Mouse (Mus musculus): ENCODE measurements around the gene Slc30a3.
A peak's percentile ranks its signal among the peaks of the same experiment; 100 is the strongest.

Gene Slc30a3

GRCm38 (mm10) chr5:31108000-31108490 is at the start of gene Slc30a3:
TSS of gene Slc30a3 (minus strand) at chr5:31108237.
- no peak for DNase-seq (ENCODE audit: low read depth, low spot score)

- peak; percentile 82 for DNase-seq (ENCODE audit: low read depth, low spot score)
These were observed 46.1 kb upstream of the Slc30a3 start, which contains the start of gene Mpv17 for GRCm38 (mm10) chr5:31154152-31154553. TSS of gene Mpv17 (minus strand) at chr5:31154251.

GRCm38 (mm10) chr5:31153516-31154151 is 45.6 kb upstream of the Slc30a3 start:
- no peak for DNase-seq (ENCODE audit: low read depth, low spot score)

GRCm38 (mm10) chr5:31151746-31152145 is 43.7 kb upstream of the Slc30a3 start:
- DNase-seq (ENCODE audit: low read depth, low spot score): peak; percentile 9

- no peak for DNase-seq (ENCODE audit: low read depth, low spot score)
These were observed 41.7 kb upstream of the Slc30a3 start for GRCm38 (mm10) chr5:31149781-31150180.

- no peak for DNase-seq (ENCODE audit: low read depth, low spot score)
These were observed 31.0 kb upstream of the Slc30a3 start for GRCm38 (mm10) chr5:31138968-31139425.

GRCm38 (mm10) chr5:31138241-31138967 is 30.4 kb upstream of the Slc30a3 start, which contains the start of gene Ucn:
TSS of gene Ucn (minus strand) at chr5:31138829.
- no peak for DNase-seq (ENCODE audit: low read depth, low spot score)

- DNase-seq (ENCODE audit: low read depth, low spot score): no peak
These were observed 29.6 kb upstream of the Slc30a3 start for GRCm38 (mm10) chr5:31137658-31138057.

- no peak for DNase-seq (ENCODE audit: low read depth, low spot score)
These were observed 28.8 kb upstream of the Slc30a3 start for GRCm38 (mm10) chr5:31136730-31137424.

- DNase-seq (ENCODE audit: low read depth, low spot score): no peak
These were observed 18.0 kb upstream of the Slc30a3 start for GRCm38 (mm10) chr5:31126050-31126449.

- no peak for DNase-seq (ENCODE audit: low read depth, low spot score)
These were observed 15.4 kb upstream of the Slc30a3 start for GRCm38 (mm10) chr5:31123481-31123880.

- no peak for DNase-seq (ENCODE audit: low read depth, low spot score)
These were observed 13.1 kb upstream of the Slc30a3 start for GRCm38 (mm10) chr5:31121111-31121510.

GRCm38 (mm10) chr5:31116912-31117311 is 8.9 kb upstream of the Slc30a3 start:
- no peak for DNase-seq (ENCODE audit: low read depth, low spot score)

- no peak for DNase-seq (ENCODE audit: low read depth, low spot score)
These were observed 8.3 kb upstream of the Slc30a3 start, which contains the start of gene Trim54 for GRCm38 (mm10) chr5:31116354-31116753. TSS of gene Trim54 (plus strand) at chr5:31116712.

GRCm38 (mm10) chr5:31110781-31111180 is 2.7 kb upstream of the Slc30a3 start:
- DNase-seq (ENCODE audit: low read depth, low spot score): peak; percentile 57

GRCm38 (mm10) chr5:31105814-31106335 is 2.2 kb downstream of the Slc30a3 start, which contains the start of gene Dnajc5g:
TSS of gene Dnajc5g (plus strand) at chr5:31106285.
- DNase-seq (ENCODE audit: low read depth, low spot score): no peak

GRCm38 (mm10) chr5:31095711-31096480 is 12.1 kb downstream of the Slc30a3 start:
- DNase-seq (ENCODE audit: low read depth, low spot score): no peak

GRCm38 (mm10) chr5:31094799-31095691 is 13.0 kb downstream of the Slc30a3 start:
- peak; percentile 75 for DNase-seq (ENCODE audit: low read depth, low spot score)

GRCm38 (mm10) chr5:31094100-31094798 is 13.8 kb downstream of the Slc30a3 start:
- DNase-seq (ENCODE audit: low read depth, low spot score): peak; percentile 42

Measured in CD4-positive, CD25-positive, alpha-beta regulatory T cell, adult 2 months (primary cell).